Mouse (Mus musculus) liver, adult 2 months (tissue): ENCODE measurements around the gene Sfmbt2. TPM values are rescaled to one million over a fixed set of nuclear protein-coding genes. Genes with fewer than 3 reads are reported as not detected.

ENCODE experiments used
- DNase-seq: peaks from one replicate; pipeline ENCODE4 v3.0.0-alpha.2; 2011; ENCODE audit warnings: low read depth, low spot score; ENCODE audit errors: extremely low read depth
- H3K27ac ChIP-seq: fragments of 200-500 bp; replicated peaks from 2 replicates; pipeline ENCODE4 v1.5.1; 2012; ENCODE audit warnings: low read depth, mild to moderate bottlenecking, control low read depth, inconsistent platforms, low read length; ENCODE audit not compliant: insufficient read depth
- H3K27me3 ChIP-seq: fragments of 200-500 bp; 2 replicates; pipeline ENCODE4 v1.6.1; 2012; ENCODE audit warnings: mild to moderate bottlenecking, moderate library complexity, low read length, inconsistent platforms; ENCODE audit not compliant: control insufficient read depth, insufficient read depth
- H3K36me3 ChIP-seq: fragments of 200-500 bp; 2 replicates; pipeline ENCODE4 v1.6.1; 2012; ENCODE audit warnings: low read length, inconsistent platforms; ENCODE audit not compliant: control insufficient read depth, insufficient read depth
- H3K4me1 ChIP-seq: fragments of 200-500 bp; 2 replicates; pipeline ENCODE4 v1.6.1; 2011; ENCODE audit warnings: low read length; ENCODE audit not compliant: control insufficient read depth, insufficient read depth
- H3K4me3 ChIP-seq: fragments of 200-500 bp; 2 replicates; pipeline ENCODE4 v1.5.1; 2011; ENCODE audit warnings: low read depth, mild to moderate bottlenecking, control low read depth, low read length, moderate library complexity; ENCODE audit not compliant: insufficient read depth
- H3K79me2 ChIP-seq: fragments of 200-500 bp; 2 replicates; pipeline ENCODE4 v1.6.1; 2012; ENCODE audit warnings: inconsistent platforms, mild to moderate bottlenecking, low read length, moderate library complexity; ENCODE audit not compliant: control insufficient read depth, insufficient read depth
- H3K9ac ChIP-seq: fragments of 200-500 bp; 2 replicates; pipeline ENCODE4 v1.6.1; 2012; ENCODE audit warnings: low read depth, mild to moderate bottlenecking, control low read depth, inconsistent platforms, low read length
- CTCF ChIP-seq: fragments of 200-500 bp; IDR thresholded peaks from 2 replicates; pipeline ENCODE4 v1.5.1; 2011; ENCODE audit warnings: low read depth, low read length, control low read depth
- POLR2A ChIP-seq: fragments of 200-500 bp; IDR thresholded peaks from 2 replicates; pipeline ENCODE4 v1.6.1; 2011; ENCODE audit warnings: low read length, control low read depth; ENCODE audit not compliant: insufficient read depth; ENCODE audit errors: extremely low read depth
- WGBS: fragments of 180-500 bp; shearing (Covaris S2); methylation state at CpG from one replicate; pipeline ENCODE4 v1.1.7; 2018; 5-methylcytosine and 5-hydroxymethylcytosine counted together
- polyA plus RNA-seq: library from polyadenylated mRNA; depleted of rRNA; stranded (reverse); fragments of >200 nt; gene quantifications from 2 replicates; pipeline ENCODE4 v1.2.3, GENCODE M21; 2012
- total RNA-seq: library from RNA; depleted of rRNA; stranded (reverse); fragments of >200 nt; gene quantifications from 2 replicates; pipeline ENCODE4 v1.2.3, GENCODE M21; 2014

Gene Sfmbt2
- total and polyA plus RNA-seq, 2 experiments: under 0.01 to 0.06 TPM

GRCm38 (mm10) chr2:10420944-10421420, 50.7 kb downstream of the Sfmbt2 start:
- H3K36me3 ChIP-seq: no peaks in the 10 kb centered on the region
- WGBS: 82% methylated on average over 6 of the region's 6 CpGs
- H3K4me1 ChIP-seq: no peaks in the 10 kb centered on the region
- H3K79me2 ChIP-seq: no peaks in the 10 kb centered on the region
- H3K4me3 ChIP-seq: no peak overlapping the region
- DNase-seq: no peak
- no peaks in the 10 kb centered on the region for H3K27me3 ChIP-seq
- H3K9ac ChIP-seq: no peak overlapping the region
- no peak overlapping the region for H3K27ac ChIP-seq
- TF ChIP-seq POLR2A: no peak
- TF ChIP-seq CTCF: no peak

GRCm38 (mm10) chr2:10437290-10437689, 67.0 kb downstream of the Sfmbt2 start:
- no peak overlapping the region for H3K27ac ChIP-seq
- no peak for DNase-seq
- H3K4me1 ChIP-seq: no peaks in the 10 kb centered on the region
- no peaks in the 10 kb centered on the region for H3K79me2 ChIP-seq
- H3K4me3 ChIP-seq: no peak overlapping the region
- no peak for TF ChIP-seq CTCF
- no peak for TF ChIP-seq POLR2A
- no peak overlapping the region for H3K9ac ChIP-seq
- H3K27me3 ChIP-seq: 0 out of 2 replicates have a peak, but pooled peaks cover 3% of the 10 kb centered on the region
- 71% methylated on average over 9 of the region's 9 CpGs for WGBS
- H3K36me3 ChIP-seq: no peaks in the 10 kb centered on the region

DNA sequence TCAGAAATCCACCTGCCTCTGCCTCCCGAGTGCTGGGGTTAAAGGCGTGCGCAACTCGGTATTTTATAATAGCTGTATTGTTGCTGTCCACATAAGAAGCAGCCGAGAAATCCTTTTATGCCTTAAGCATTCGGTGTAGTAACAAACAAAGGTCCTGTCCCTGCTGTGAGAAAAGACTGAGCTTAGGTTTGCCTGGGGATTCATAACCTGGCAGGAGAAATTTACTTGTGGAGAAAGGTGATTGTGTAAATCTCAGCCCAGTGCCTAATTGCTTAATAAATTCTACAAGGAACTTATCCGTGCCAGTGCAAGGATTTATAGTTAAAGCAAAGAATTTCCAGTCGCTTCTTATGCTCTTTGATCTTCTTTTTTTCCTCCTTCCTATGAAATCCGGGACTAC, 71.5 kb downstream of the Sfmbt2 start:
- DNase-seq: no peak
- Histone ChIP-seq H3K27ac (no peak overlapping the region), H3K9ac (no peak overlapping the region), H3K79me2 (no peaks in the 10 kb centered on the region), H3K27me3 (no peaks in the 10 kb centered on the region), H3K4me1 (no peaks in the 10 kb centered on the region), H3K36me3 (no peaks in the 10 kb centered on the region), H3K4me3 (no peak overlapping the region)
- no peak for TF ChIP-seq CTCF
- no peak for TF ChIP-seq POLR2A
- 85% methylated on average over 9 of the region's 9 CpGs for WGBS

GRCm38 (mm10) chr2:10453577-10453976, 83.3 kb downstream of the Sfmbt2 start:
- DNase-seq: no peak
- no peaks in the 10 kb centered on the region for H3K79me2 ChIP-seq
- no peak overlapping the region for H3K4me3 ChIP-seq
- no peak overlapping the region for H3K27ac ChIP-seq
- no peaks in the 10 kb centered on the region for H3K27me3 ChIP-seq
- no peaks in the 10 kb centered on the region for H3K4me1 ChIP-seq
- no peak overlapping the region for H3K9ac ChIP-seq
- no peaks in the 10 kb centered on the region for H3K36me3 ChIP-seq
- no peak for TF ChIP-seq POLR2A
- TF ChIP-seq CTCF: no peak
- WGBS: 76% methylated on average over 3 of the region's 3 CpGs

DNA sequence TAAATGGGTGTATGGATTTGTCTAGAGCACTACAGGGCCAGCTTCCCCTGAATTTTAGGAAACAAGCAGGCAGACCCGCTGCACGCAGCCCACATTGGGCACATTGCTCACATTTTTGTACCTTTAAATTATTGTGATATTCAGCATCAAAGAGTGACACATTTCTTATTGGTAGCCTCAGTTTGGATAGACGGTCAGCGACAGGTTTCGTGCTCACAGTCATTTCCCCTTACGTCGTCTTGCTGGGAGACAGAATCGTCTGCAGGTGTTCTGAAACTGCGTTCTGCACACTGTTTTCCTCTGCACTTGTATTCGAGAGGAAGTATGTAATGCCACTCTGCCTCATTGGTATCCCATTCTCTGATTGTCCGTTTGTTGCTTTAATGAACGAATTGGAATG, 88.0 kb downstream of the Sfmbt2 start:
- Histone ChIP-seq H3K9ac (no peak overlapping the region), H3K36me3 (no peaks in the 10 kb centered on the region), H3K27ac (no peak overlapping the region), H3K79me2 (no peaks in the 10 kb centered on the region), H3K4me1 (no peaks in the 10 kb centered on the region), H3K4me3 (no peak overlapping the region), H3K27me3 (no peaks in the 10 kb centered on the region)
- 87% methylated on average over 12 of the region's 12 CpGs for WGBS
- TF ChIP-seq POLR2A (no peak), CTCF (no peak)
- DNase-seq: no peak

DNA sequence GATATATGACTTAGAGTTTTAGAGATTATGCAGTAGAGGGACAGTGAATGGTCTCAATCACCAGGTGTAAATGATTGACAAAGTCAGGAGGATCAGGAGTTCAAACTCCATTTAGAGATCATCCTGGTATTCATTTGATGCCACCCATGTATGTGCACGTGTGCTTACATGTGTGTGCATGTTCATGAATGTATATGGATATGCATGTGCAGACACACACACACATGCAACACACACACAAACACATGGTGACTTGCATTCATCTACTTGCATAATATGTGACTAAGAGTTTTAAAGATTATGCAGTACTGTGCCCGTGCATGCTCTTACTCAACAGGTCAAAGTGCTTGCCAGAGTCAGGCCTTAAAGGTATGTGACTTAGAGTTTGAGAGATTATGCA, 146.2 kb downstream of the Sfmbt2 start:
- no peak overlapping the region for H3K4me3 ChIP-seq
- H3K27me3 ChIP-seq: no peaks in the 10 kb centered on the region
- no peak for TF ChIP-seq CTCF
- TF ChIP-seq POLR2A: no peak
- DNase-seq: peak; percentile 86
- no peaks in the 10 kb centered on the region for H3K79me2 ChIP-seq
- H3K27ac ChIP-seq: no peak overlapping the region
- peaks cover 10% of the 10 kb centered on the region; the same call in 1 of the 2 replicates for H3K4me1 ChIP-seq
- no peaks in the 10 kb centered on the region for H3K36me3 ChIP-seq
- WGBS: 28% methylated on average over 2 of the region's 2 CpGs
- no peak overlapping the region for H3K9ac ChIP-seq
